Mouse (Mus musculus): Measurements from ENCODE around the gene Man2a2.

- TF ChIP-seq CTCF (conservative IDR thresholded peaks at IDR 0.05; ENCODE audit: insufficient read depth, insufficient read length, low read depth, low read length) (no peak), POLR2A (IDR thresholded peaks at IDR 0.05; ENCODE audit: low read depth, low read length) (no peak)
Observed at GRCm38 (mm10) chr7:80358039-80358438, 13.1 kb downstream of the Man2a2 start.
